ENCODE assay signal across 16 mouse cellular contexts in genomic region chr4:49739561-49739960, GRCm38 (mm10). TPM values are rescaled to one million over a fixed set of nuclear protein-coding genes. Genes with fewer than 3 reads are reported as not detected.
"Had no signal": no experiment of that assay in that cellular context is flagged by ENCODE, and none has a peak within 500 bp of the region (broad histone marks: within the 10 kb centered on the region; RNA-seq: fewer than 3 reads in every experiment).

No protein-coding gene starts in this region.

- H3K36me3 ChIP-seq: hindbrain, embryonic 15.5 days; kidney, embryonic 15.5 days; limb, embryonic 13.5 days; midbrain, embryonic 13.5 days; neural tube, embryonic 15.5 days had no signal

- H3K9me3 ChIP-seq: hindbrain, embryonic 15.5 days; kidney, embryonic 15.5 days; limb, embryonic 13.5 days; midbrain, embryonic 13.5 days; neural tube, embryonic 15.5 days had no signal

- DNase-seq: left cerebral cortex, postnatal 4 days; right cerebral cortex, adult 18-20 months; right cerebral cortex, postnatal 25 days; thymus, adult 2 months; thymus, postnatal 25 days had no signal

- H3K9ac ChIP-seq: hindbrain, embryonic 15.5 days; kidney, embryonic 15.5 days; limb, embryonic 13.5 days; liver, embryonic 14.5 days; midbrain, embryonic 13.5 days; neural tube, embryonic 15.5 days had no signal

- ATAC-seq: intestine, postnatal 0 days; midbrain, embryonic 13.5 days had no signal

- H3K4me1 ChIP-seq: hindbrain, embryonic 15.5 days; kidney, embryonic 15.5 days; limb, embryonic 13.5 days; midbrain, embryonic 13.5 days had no signal

- H3K4me2 ChIP-seq: hindbrain, embryonic 15.5 days; kidney, embryonic 15.5 days; limb, embryonic 13.5 days; midbrain, embryonic 13.5 days; neural tube, embryonic 15.5 days had no signal

- H3K4me3 ChIP-seq: hindbrain, embryonic 15.5 days; kidney, embryonic 15.5 days; limb, embryonic 13.5 days; midbrain, embryonic 13.5 days; neural tube, embryonic 15.5 days had no signal

- H3K27ac ChIP-seq: hindbrain, embryonic 15.5 days; kidney, embryonic 15.5 days; limb, embryonic 13.5 days; liver, embryonic 14.5 days; macrophage; midbrain, embryonic 13.5 days; neural tube, embryonic 15.5 days had no signal

- H3K27me3 ChIP-seq: hindbrain, embryonic 15.5 days; kidney, embryonic 15.5 days; limb, embryonic 13.5 days; midbrain, embryonic 13.5 days; neural tube, embryonic 15.5 days had no signal

RNA-seq across cellular contexts. Expression of gene Ppp3r2, which starts 57.7 kb away (rescaled TPM):
- polyA plus RNA-seq: intestine, postnatal 0 days; liver, adult 2 months; liver, embryonic 14.5 days; macrophage; small intestine, adult 2 months; urinary bladder, adult 2 months had no signal
